ENCODE assay signal across 8 mouse cellular contexts in the genomic region with DNA sequence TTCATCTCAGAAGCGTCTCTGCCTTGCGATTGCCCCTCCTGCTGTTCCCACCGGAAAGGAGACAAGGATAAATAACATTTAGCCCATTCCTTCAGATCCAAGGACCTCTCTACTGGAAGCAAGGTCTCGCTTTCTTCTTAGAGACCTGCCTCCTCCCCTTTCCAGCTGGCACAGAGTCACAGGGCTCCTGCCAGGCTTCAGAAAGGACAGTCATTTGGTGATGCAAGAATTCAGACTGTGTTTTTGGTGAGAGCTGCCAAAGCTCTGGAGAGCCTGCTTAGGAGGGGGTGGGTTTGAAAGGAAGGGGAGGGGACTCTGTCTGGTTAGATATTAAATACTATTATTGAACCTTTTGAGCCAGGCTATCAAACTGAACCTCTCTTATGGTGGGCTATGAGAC. TPM values are rescaled to one million over a fixed set of nuclear protein-coding genes. Genes with fewer than 3 reads are reported as not detected.
DNase-seq lines count a peak whose midpoint lies in the region; ATAC-seq and TF ChIP-seq lines count a peak whose summit lies in the region.

No protein-coding gene starts in this region.

- H3K4me1 ChIP-seq in hindbrain, postnatal 0 days (ENCODE audit: insufficient read depth, low read length), result peaks cover 5% of the 10 kb centered on the region; the same call in 1 of the 2 replicates
- H3K4me1 ChIP-seq in hindbrain, embryonic 11.5 days (replicated peaks; ENCODE audit: control insufficient read depth, insufficient read depth, low read length), result no peaks in the 10 kb centered on the region

- H3K9ac ChIP-seq in hindbrain, postnatal 0 days (replicated peaks; ENCODE audit: low read length), result no peak overlapping the region
- no peak overlapping the region for H3K9ac ChIP-seq in hindbrain, embryonic 11.5 days (ENCODE audit: low read depth, low read length)

- H3K27ac ChIP-seq in hindbrain, postnatal 0 days, result peak overlapping the region; percentile 43
- H3K27ac ChIP-seq in hindbrain, embryonic 11.5 days (ENCODE audit: low read depth, low read length), result no peak overlapping the region

- H3K4me3 ChIP-seq in hindbrain, postnatal 0 days (ENCODE audit: low read length), result no peak overlapping the region
- H3K4me3 ChIP-seq in hindbrain, embryonic 11.5 days (ENCODE audit: low read depth, low read length), result no peak overlapping the region

- no peaks in the 10 kb centered on the region for H3K9me3 ChIP-seq in hindbrain, postnatal 0 days (ENCODE audit: low read length)
- H3K9me3 ChIP-seq in hindbrain, embryonic 11.5 days (ENCODE audit: control insufficient read depth, low read length), result no peaks in the 10 kb centered on the region

- 27% methylated on average over 4 of the region's 4 CpGs for WGBS in hindbrain, postnatal 0 days
- WGBS in hindbrain, embryonic 11.5 days, result 38% methylated on average over 4 of the region's 4 CpGs

- peak; percentile 81 for DNase-seq in hindbrain, postnatal 0 days (ENCODE audit: low spot score)
- DNase-seq in hindbrain, embryonic 11.5 days (ENCODE audit: low spot score), result no peak
- DNase-seq in cerebellum, adult 18-20 months, result peak; percentile 6 to 9
- DNase-seq in heart, adult 8-10 months (ENCODE audit: low spot score), result peak; percentile 80
- peak; percentile 26 to 52 for DNase-seq in left cerebral cortex, postnatal 25 days (ENCODE audit: low spot score in 2 of 2)
- peak; percentile 38 for DNase-seq in right cerebral cortex, postnatal 4 days
- DNase-seq in B cell, adult 2 months, result no peak
- no peak for DNase-seq in embryo, embryonic 10.5 days (ENCODE audit: low spot score)

- H3K4me2 ChIP-seq in hindbrain, postnatal 0 days (ENCODE audit: low read depth, low read length), result 0 out of 2 replicates have a peak overlapping the region, but pooled peaks have one; percentile 13
- H3K4me2 ChIP-seq in hindbrain, embryonic 11.5 days (replicated peaks; ENCODE audit: low read depth, low read length), result no peak overlapping the region

- intact Hi-C loops in left cerebral cortex, postnatal 25 days (cut with DNase I), result no loop called here

- ATAC-seq in hindbrain, postnatal 0 days, result peak; percentile 78; the same call in 1 of the 2 replicates
- ATAC-seq in hindbrain, embryonic 11.5 days (ENCODE audit: low FRiP score), result no peak

- H3K27me3 ChIP-seq in hindbrain, postnatal 0 days (ENCODE audit: insufficient read depth, low read length), result no peaks in the 10 kb centered on the region
- H3K27me3 ChIP-seq in hindbrain, embryonic 11.5 days (ENCODE audit: control insufficient read depth, insufficient read depth, low read length), result no peaks in the 10 kb centered on the region

- no peaks in the 10 kb centered on the region for H3K36me3 ChIP-seq in hindbrain, postnatal 0 days (ENCODE audit: insufficient read depth, low read length)
- no peaks in the 10 kb centered on the region for H3K36me3 ChIP-seq in hindbrain, embryonic 11.5 days (ENCODE audit: control insufficient read depth, insufficient read depth, low read length)

- TF ChIP-seq CTCF in hindbrain, postnatal 0 days (IDR thresholded peaks at IDR 0.05; ENCODE audit: low read depth), result no peak

RNA-seq across cellular contexts. Expression of a gene that starts 45.1 kb away (rescaled TPM):
- 5.6 and 13.5 TPM in 2 replicates for total RNA-seq in hindbrain, postnatal 0 days (2014; rRNA removed)
- 22.2 and 22.9 TPM in 2 replicates for polyA plus RNA-seq in hindbrain, postnatal 0 days (2015; fragmentation: Nextera tagmentation; extraction: Ambion mirVana)
- 17.8 and 20.3 TPM in 2 replicates for polyA plus RNA-seq in hindbrain, embryonic 11.5 days (2014; fragmentation: Nextera tagmentation; extraction: Ambion mirVana)
- 1 to 10 TPM; 5.7 to 7.4 (median 7.1) TPM for total RNA-seq in heart, adult 8-10 months (2022)
- 1 to 10 TPM; 4.0 to 4.8 TPM for total RNA-seq in left cerebral cortex, postnatal 25 days (2021)

Comparison
In these comparisons a context has a peak if more than half of its experiments do, and no peak if none do; other contexts are left out.
1. DNase-seq: peak in hindbrain, postnatal 0 days (single experiment), cerebellum, adult 18-20 months (2 of 2), heart, adult 8-10 months (single experiment), left cerebral cortex, postnatal 25 days (2 of 2) and right cerebral cortex, postnatal 4 days (single experiment); none in hindbrain, embryonic 11.5 days (single experiment), B cell, adult 2 months (0 of 2) and embryo, embryonic 10.5 days (single experiment).